Mouse (Mus musculus) hindbrain, embryonic 12.5 days (tissue): ENCODE results near the gene Loxl1. TPM values are rescaled to one million over a fixed set of nuclear protein-coding genes. Genes with fewer than 3 reads are reported as not detected.
A peak's percentile ranks its signal among the peaks of the same experiment; 100 is the strongest.

ENCODE experiments used
- ATAC-seq: fragments of 200-750 bp; cut with Nextera tagmentation; 2 replicates; pipeline ENCODE4 v1.8.0; 2017; ENCODE audit warnings: moderate TSS enrichment; ENCODE audit not compliant: low FRiP score
- H3K27ac ChIP-seq: fragments of 300-500 bp; sonication (generic); 2 replicates; pipeline ENCODE4 v1.5.1; 2016; ENCODE audit warnings: mild to moderate bottlenecking
- H3K27me3 ChIP-seq: fragments of 300-500 bp; sonication (generic); 2 replicates; pipeline ENCODE4 v1.6.1; 2016; ENCODE audit warnings: mild to moderate bottlenecking
- H3K36me3 ChIP-seq: fragments of 300-500 bp; sonication (generic); 2 replicates; pipeline ENCODE4 v1.6.1; 2016; ENCODE audit warnings: mild to moderate bottlenecking
- H3K4me1 ChIP-seq: fragments of 300-500 bp; sonication (generic); 2 replicates; pipeline ENCODE4 v1.6.1; 2016
- H3K4me2 ChIP-seq: fragments of 300-500 bp; sonication (generic); replicated peaks from 2 replicates; pipeline ENCODE4 v1.6.1; 2016; ENCODE audit warnings: mild to moderate bottlenecking
- H3K4me3 ChIP-seq: fragments of 300-500 bp; sonication (generic); 2 replicates; pipeline ENCODE4 v1.5.1; 2016; ENCODE audit warnings: mild to moderate bottlenecking
- H3K9ac ChIP-seq: fragments of 300-500 bp; sonication (generic); 2 replicates; pipeline ENCODE4 v1.6.1; 2016; ENCODE audit warnings: mild to moderate bottlenecking, moderate library complexity
- H3K9me3 ChIP-seq: fragments of 300-500 bp; sonication (generic); replicated peaks from 2 replicates; pipeline ENCODE4 v1.6.1; 2016; ENCODE audit warnings: mild to moderate bottlenecking
- WGBS: fragments of 180-500 bp; shearing (Covaris S2); methylation state at CpG from one replicate; pipeline ENCODE4 v1.1.7; 2016; 5-methylcytosine and 5-hydroxymethylcytosine counted together
- polyA plus RNA-seq: library from polyadenylated mRNA; unstranded; fragments of >200 nt; fragmentation: Nextera tagmentation; extraction: Ambion mirVana; gene quantifications from 2 replicates; pipeline ENCODE4 v1.2.1, GENCODE M21; 2016

Gene Loxl1
- polyA plus RNA-seq, 1 experiment from 2014 or later: 19.2 TPM

GRCm38 (mm10) chr9:58289090-58289489 lies 23.9 kb downstream of the Loxl1 start:
- Histone ChIP-seq H3K4me1 (no peaks in the 10 kb centered on the region), H3K9ac (no peak overlapping the region), H3K4me3 (no peak overlapping the region), H3K4me2 (no peak overlapping the region), H3K36me3 (no peaks in the 10 kb centered on the region), H3K27me3 (no peaks in the 10 kb centered on the region), H3K9me3 (no peaks in the 10 kb centered on the region), H3K27ac (no peak overlapping the region)
- no peak for ATAC-seq
- WGBS: 68% methylated on average over 1 of the region's 1 CpGs

GRCm38 (mm10) chr9:58283431-58283830 lies 29.6 kb downstream of the Loxl1 start:
- Histone ChIP-seq H3K4me2 (no peak overlapping the region), H3K9ac (no peak overlapping the region), H3K27ac (no peak overlapping the region), H3K4me3 (no peak overlapping the region), H3K36me3 (no peaks in the 10 kb centered on the region), H3K9me3 (no peaks in the 10 kb centered on the region), H3K4me1 (no peaks in the 10 kb centered on the region), H3K27me3 (no peaks in the 10 kb centered on the region)
- 73% methylated on average over 7 of the region's 7 CpGs for WGBS
- ATAC-seq: no peak

GRCm38 (mm10) chr9:58281597-58281996 lies 31.4 kb downstream of the Loxl1 start:
- H3K27me3 ChIP-seq: no peaks in the 10 kb centered on the region
- H3K9ac ChIP-seq: no peak overlapping the region
- no peak overlapping the region for H3K4me3 ChIP-seq
- H3K4me1 ChIP-seq: no peaks in the 10 kb centered on the region
- no peaks in the 10 kb centered on the region for H3K9me3 ChIP-seq
- no peak overlapping the region for H3K27ac ChIP-seq
- H3K4me2 ChIP-seq: no peak overlapping the region
- no peaks in the 10 kb centered on the region for H3K36me3 ChIP-seq
- no peak for ATAC-seq
- WGBS: 60% methylated on average over 3 of the region's 3 CpGs

- H3K27ac ChIP-seq: no peak overlapping the region
- no peaks in the 10 kb centered on the region for H3K36me3 ChIP-seq
- H3K4me1 ChIP-seq: peaks cover 2% of the 10 kb centered on the region; the same call in 1 of the 2 replicates
- WGBS: 34% methylated on average over 9 of the region's 9 CpGs
- H3K9me3 ChIP-seq: no peaks in the 10 kb centered on the region
- H3K9ac ChIP-seq: no peak overlapping the region
- H3K4me3 ChIP-seq: no peak overlapping the region
- ATAC-seq: peak; percentile 71
- no peaks in the 10 kb centered on the region for H3K27me3 ChIP-seq
- no peak overlapping the region for H3K4me2 ChIP-seq
Measured at GRCm38 (mm10) chr9:58280259-58281109, 32.5 kb downstream of the Loxl1 start.

- H3K27me3 ChIP-seq: no peaks in the 10 kb centered on the region
- H3K36me3 ChIP-seq: no peaks in the 10 kb centered on the region
- no peak overlapping the region for H3K4me2 ChIP-seq
- no peak overlapping the region for H3K9ac ChIP-seq
- 70% methylated on average over 5 of the region's 5 CpGs for WGBS
- peaks cover 8% of the 10 kb centered on the region; the same call in 1 of the 2 replicates for H3K4me1 ChIP-seq
- H3K4me3 ChIP-seq: no peak overlapping the region
- ATAC-seq: no peak
- H3K27ac ChIP-seq: no peak overlapping the region
- H3K9me3 ChIP-seq: no peaks in the 10 kb centered on the region
Measured at GRCm38 (mm10) chr9:58279780-58280179, 33.2 kb downstream of the Loxl1 start.

GRCm38 (mm10) chr9:58278821-58279723 lies 33.9 kb downstream of the Loxl1 start:
- no peaks in the 10 kb centered on the region for H3K9me3 ChIP-seq
- no peak overlapping the region for H3K9ac ChIP-seq
- no peak overlapping the region for H3K4me2 ChIP-seq
- H3K27ac ChIP-seq: no peak overlapping the region
- H3K36me3 ChIP-seq: no peaks in the 10 kb centered on the region
- H3K4me1 ChIP-seq: peaks cover 8% of the 10 kb centered on the region; the same call in 1 of the 2 replicates
- no peak overlapping the region for H3K4me3 ChIP-seq
- no peaks in the 10 kb centered on the region for H3K27me3 ChIP-seq
- 46% methylated on average over 4 of the region's 4 CpGs for WGBS
- no peak for ATAC-seq

- no peaks in the 10 kb centered on the region for H3K36me3 ChIP-seq
- H3K9me3 ChIP-seq: no peaks in the 10 kb centered on the region
- no peak for ATAC-seq
- H3K27me3 ChIP-seq: no peaks in the 10 kb centered on the region
- 93% methylated on average over 4 of the region's 4 CpGs for WGBS
- peaks cover 8% of the 10 kb centered on the region; the same call in 1 of the 2 replicates for H3K4me1 ChIP-seq
- H3K9ac ChIP-seq: no peak overlapping the region
- no peak overlapping the region for H3K4me2 ChIP-seq
- H3K27ac ChIP-seq: no peak overlapping the region
- H3K4me3 ChIP-seq: no peak overlapping the region
Measured at GRCm38 (mm10) chr9:58278313-58278712, 34.7 kb downstream of the Loxl1 start.

- H3K4me3 ChIP-seq: no peak overlapping the region
- H3K9ac ChIP-seq: no peak overlapping the region
- no peaks in the 10 kb centered on the region for H3K27me3 ChIP-seq
- peaks cover 8% of the 10 kb centered on the region; the same call in 1 of the 2 replicates for H3K4me1 ChIP-seq
- no peak for ATAC-seq
- 46% methylated on average over 5 of the region's 5 CpGs for WGBS
- H3K27ac ChIP-seq: no peak overlapping the region
- H3K9me3 ChIP-seq: no peaks in the 10 kb centered on the region
- no peak overlapping the region for H3K4me2 ChIP-seq
- no peaks in the 10 kb centered on the region for H3K36me3 ChIP-seq
Measured at GRCm38 (mm10) chr9:58276346-58276745, 36.6 kb downstream of the Loxl1 start.

- Histone ChIP-seq H3K9ac (no peak overlapping the region), H3K27ac (no peak overlapping the region), H3K27me3 (no peaks in the 10 kb centered on the region), H3K36me3 (no peaks in the 10 kb centered on the region), H3K4me2 (no peak overlapping the region), H3K4me1 (peaks cover 8% of the 10 kb centered on the region; the same call in 1 of the 2 replicates), H3K9me3 (no peaks in the 10 kb centered on the region), H3K4me3 (no peak overlapping the region)
- WGBS: 81% methylated on average over 3 of the region's 3 CpGs
- ATAC-seq: no peak
Measured at GRCm38 (mm10) chr9:58275797-58276196, 37.2 kb downstream of the Loxl1 start.

GRCm38 (mm10) chr9:58275115-58275774 lies 37.7 kb downstream of the Loxl1 start:
- ATAC-seq: no peak
- Histone ChIP-seq H3K27me3 (no peaks in the 10 kb centered on the region), H3K4me2 (no peak overlapping the region), H3K36me3 (no peaks in the 10 kb centered on the region), H3K9me3 (no peaks in the 10 kb centered on the region), H3K4me1 (peaks cover 8% of the 10 kb centered on the region; the same call in 1 of the 2 replicates), H3K4me3 (no peak overlapping the region), H3K27ac (no peak overlapping the region), H3K9ac (no peak overlapping the region)
- 32% methylated on average over 8 of the region's 8 CpGs for WGBS

- 62% methylated on average over 3 of the region's 3 CpGs for whole genome bisulfite sequencing
- Histone ChIP-seq H3K9ac (no peak overlapping the region), H3K27ac (no peak overlapping the region), H3K4me1 (peaks cover 8% of the 10 kb centered on the region; the same call in 1 of the 2 replicates), H3K4me2 (no peak overlapping the region), H3K4me3 (no peak overlapping the region), H3K9me3 (no peaks in the 10 kb centered on the region), H3K36me3 (no peaks in the 10 kb centered on the region), H3K27me3 (no peaks in the 10 kb centered on the region)
- ATAC-seq: no peak
Measured at GRCm38 (mm10) chr9:58274626-58275025, 38.4 kb downstream of the Loxl1 start.

- H3K4me2 ChIP-seq: no peak overlapping the region
- H3K27ac ChIP-seq: no peak overlapping the region
- no peaks in the 10 kb centered on the region for H3K27me3 ChIP-seq
- H3K36me3 ChIP-seq: no peaks in the 10 kb centered on the region
- WGBS: 83% methylated on average over 7 of the region's 7 CpGs
- ATAC-seq: no peak
- H3K4me3 ChIP-seq: no peak overlapping the region
- no peak overlapping the region for H3K9ac ChIP-seq
- no peaks in the 10 kb centered on the region for H3K9me3 ChIP-seq
- peaks cover 8% of the 10 kb centered on the region; the same call in 1 of the 2 replicates for H3K4me1 ChIP-seq
Measured at GRCm38 (mm10) chr9:58274101-58274604, 38.8 kb downstream of the Loxl1 start.
